Mouse (Mus musculus) forebrain, embryonic 13.5 days (tissue): ENCODE measurements around the gene Phf13. TPM values are rescaled to one million over a fixed set of nuclear protein-coding genes. Genes with fewer than 3 reads are reported as not detected.

Source experiments
- ATAC-seq: fragments of 200-750 bp; cut with Nextera tagmentation; 2 replicates; pipeline ENCODE4 v1.8.0; 2017
- H3K27ac ChIP-seq: fragments of 300-500 bp; sonication (generic); 2 replicates; pipeline ENCODE4 v1.5.1; 2015; ENCODE audit warnings: inconsistent platforms, mild to moderate bottlenecking, moderate library complexity
- H3K27me3 ChIP-seq: fragments of 300-500 bp; sonication (generic); 2 replicates; pipeline ENCODE4 v1.6.1; 2015; ENCODE audit warnings: mild to moderate bottlenecking, inconsistent platforms
- H3K36me3 ChIP-seq: fragments of 300-500 bp; sonication (generic); 2 replicates; pipeline ENCODE4 v1.6.1; 2015; ENCODE audit warnings: mild to moderate bottlenecking, inconsistent platforms; ENCODE audit not compliant: poor library complexity, severe bottlenecking
- H3K4me1 ChIP-seq: fragments of 300-500 bp; sonication (generic); 2 replicates; pipeline ENCODE4 v1.6.1; 2015; ENCODE audit warnings: inconsistent platforms
- H3K4me2 ChIP-seq: fragments of 300-500 bp; sonication (generic); 2 replicates; pipeline ENCODE4 v1.6.1; 2015; ENCODE audit warnings: inconsistent platforms, mild to moderate bottlenecking, moderate library complexity
- H3K4me3 ChIP-seq: fragments of 300-500 bp; sonication (generic); 2 replicates; pipeline ENCODE4 v1.5.1; 2015; ENCODE audit warnings: mild to moderate bottlenecking, inconsistent platforms
- H3K9ac ChIP-seq: fragments of 300-500 bp; sonication (generic); 2 replicates; pipeline ENCODE4 v1.6.1; 2015; ENCODE audit warnings: mild to moderate bottlenecking, inconsistent platforms
- H3K9me3 ChIP-seq: fragments of 300-500 bp; sonication (generic); replicated peaks from 2 replicates; pipeline ENCODE4 v1.6.1; 2016; ENCODE audit warnings: inconsistent platforms
- WGBS: fragments of 180-500 bp; shearing (Covaris S2); methylation state at CpG from one replicate; pipeline ENCODE4 v1.1.7; 2015; 5-methylcytosine and 5-hydroxymethylcytosine counted together
- polyA plus RNA-seq: library from polyadenylated mRNA; unstranded; fragments of >200 nt; fragmentation: Nextera tagmentation; extraction: Ambion mirVana; gene quantifications from 2 replicates; pipeline ENCODE4 v1.2.1, GENCODE M21; 2015

Phf13 gene
- polyA plus RNA-seq, 1 experiment from 2014 or later, result 17.6 TPM

GRCm38 (mm10) chr4:151983560-151983959, 12.5 kb downstream of the Phf13 start:
- H3K4me1 ChIP-seq, result peaks cover 26% of the 10 kb centered on the region
- H3K9me3 ChIP-seq, result no peaks in the 10 kb centered on the region
- WGBS, result 31% methylated on average over 8 of the region's 9 CpGs
- no peak overlapping the region for H3K4me2 ChIP-seq
- no peaks in the 10 kb centered on the region for H3K27me3 ChIP-seq
- ATAC-seq, result no peak
- H3K9ac ChIP-seq, result no peak overlapping the region
- no peak overlapping the region for H3K27ac ChIP-seq
- H3K4me3 ChIP-seq, result no peak overlapping the region
- H3K36me3 ChIP-seq, result peaks cover 61% of the 10 kb centered on the region

DNA sequence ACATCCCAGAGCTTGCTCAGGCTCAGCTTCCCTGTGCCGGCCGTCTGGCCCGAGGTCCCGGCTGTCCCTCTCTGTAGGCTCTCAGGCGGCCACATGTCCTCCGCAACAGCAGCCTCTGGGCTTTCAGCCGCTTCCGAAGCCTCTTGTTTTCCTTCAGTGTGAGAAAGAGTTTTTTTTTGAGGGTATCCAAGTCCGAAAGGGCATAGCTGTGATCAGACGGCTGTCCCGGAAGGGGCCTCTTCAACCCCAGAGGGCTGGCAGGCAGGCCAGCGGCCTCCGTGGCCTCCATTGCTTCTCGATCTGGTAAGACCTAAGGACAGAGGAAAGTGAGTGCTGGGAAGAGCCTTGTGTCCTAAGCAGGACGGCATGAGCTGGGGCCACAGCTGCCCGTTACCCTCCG, 13.0 kb downstream of the Phf13 start:
- no peak for ATAC-seq
- Histone ChIP-seq H3K36me3 (peaks cover 64% of the 10 kb centered on the region), H3K9me3 (no peaks in the 10 kb centered on the region), H3K9ac (no peak overlapping the region), H3K4me1 (peaks cover 23% of the 10 kb centered on the region), H3K27me3 (no peaks in the 10 kb centered on the region), H3K4me3 (no peak overlapping the region), H3K27ac (no peak overlapping the region), H3K4me2 (no peak overlapping the region)
- WGBS, result 67% methylated on average over 17 of the region's 17 CpGs

DNA sequence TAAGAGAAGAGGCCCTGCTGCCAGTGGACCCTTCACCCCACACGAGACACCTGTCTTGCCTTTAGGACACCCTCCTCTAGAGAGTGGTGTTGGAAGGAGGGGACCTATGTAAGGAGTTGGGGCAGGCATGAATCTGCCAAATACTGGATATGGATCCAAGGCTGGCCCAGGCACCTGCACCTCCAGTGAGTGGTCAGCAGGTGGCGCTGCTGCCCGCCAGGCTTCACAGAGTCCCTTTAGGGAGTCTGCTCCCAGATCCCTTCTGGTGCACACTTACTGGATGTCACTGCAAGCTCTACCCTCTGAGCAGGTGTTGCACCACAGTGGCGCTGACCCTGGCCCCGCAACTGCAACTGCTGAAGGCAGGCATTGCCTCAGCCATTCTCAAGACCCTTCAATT, 14.7 kb downstream of the Phf13 start:
- H3K36me3 ChIP-seq, result peaks cover 73% of the 10 kb centered on the region

DNA sequence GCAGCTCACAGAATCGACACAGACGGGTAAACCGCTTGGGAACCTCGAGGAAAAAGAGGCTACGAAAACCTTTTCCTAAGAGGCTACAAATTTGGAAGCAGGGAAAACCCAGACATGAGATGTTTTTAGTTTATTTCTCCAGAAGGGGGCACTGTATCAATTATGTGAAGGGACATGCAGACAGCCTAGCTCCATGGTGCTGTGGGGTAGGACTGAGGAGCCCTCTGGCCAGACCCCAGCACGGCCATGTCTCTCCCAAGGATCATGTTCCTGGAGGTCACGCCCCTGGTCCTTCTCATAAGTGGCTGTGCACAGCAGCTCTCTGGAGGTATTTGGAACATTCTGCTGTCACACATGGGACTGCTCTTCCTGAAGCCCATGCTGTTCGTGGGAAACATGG, 15.4 kb downstream of the Phf13 start:
- ATAC-seq, result no peak

More for the DNA sequence above, 14.7 kb downstream of the Phf13 start:
- Histone ChIP-seq H3K9me3 (no peaks in the 10 kb centered on the region), H3K27me3 (no peaks in the 10 kb centered on the region), H3K4me2 (no peak overlapping the region), H3K27ac (no peak overlapping the region), H3K4me1 (peaks cover 6% of the 10 kb centered on the region; the same call in 1 of the 2 replicates), H3K9ac (no peak overlapping the region), H3K4me3 (no peak overlapping the region)
- peak; percentile 81 for ATAC-seq
- 7% methylated on average over 5 of the region's 5 CpGs for WGBS

DNA sequence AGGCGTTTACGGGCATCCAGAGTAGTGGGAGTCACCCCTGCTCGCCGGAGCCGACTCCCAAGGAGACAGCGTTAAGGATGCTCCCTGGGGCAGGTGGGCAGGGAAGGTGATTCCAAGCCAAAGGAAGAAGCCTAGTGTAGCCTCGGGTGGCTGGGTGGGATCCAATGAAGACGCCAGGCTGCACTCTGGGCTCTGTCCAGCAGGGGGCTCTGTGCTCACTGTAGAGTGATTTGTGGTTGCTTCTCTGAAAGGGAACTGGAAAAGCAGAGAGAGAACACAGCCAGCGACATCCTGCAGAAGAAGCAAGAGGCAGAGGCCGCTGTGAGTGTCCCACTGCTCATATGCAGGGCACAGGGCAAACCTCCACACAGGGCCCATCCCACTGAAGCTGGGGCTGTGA, 18.3 kb downstream of the Phf13 start:
- Histone ChIP-seq H3K4me1 (no peaks in the 10 kb centered on the region), H3K27me3 (no peaks in the 10 kb centered on the region), H3K9ac (no peak overlapping the region), H3K4me2 (no peak overlapping the region), H3K4me3 (no peak overlapping the region), H3K36me3 (peaks cover 77% of the 10 kb centered on the region), H3K27ac (no peak overlapping the region), H3K9me3 (no peaks in the 10 kb centered on the region; the same call in 1 of the 2 replicates)
- 44% methylated on average over 10 of the region's 10 CpGs for WGBS
- peak; percentile 11; the same call in 1 of the 2 replicates for ATAC-seq

More for the DNA sequence above, 15.4 kb downstream of the Phf13 start:
- Histone ChIP-seq H3K9me3 (no peaks in the 10 kb centered on the region), H3K27ac (no peak overlapping the region), H3K9ac (no peak overlapping the region), H3K4me1 (no peaks in the 10 kb centered on the region), H3K4me2 (no peak overlapping the region), H3K4me3 (no peak overlapping the region), H3K36me3 (peaks cover 74% of the 10 kb centered on the region), H3K27me3 (no peaks in the 10 kb centered on the region)
- 84% methylated on average over 8 of the region's 8 CpGs for WGBS

DNA sequence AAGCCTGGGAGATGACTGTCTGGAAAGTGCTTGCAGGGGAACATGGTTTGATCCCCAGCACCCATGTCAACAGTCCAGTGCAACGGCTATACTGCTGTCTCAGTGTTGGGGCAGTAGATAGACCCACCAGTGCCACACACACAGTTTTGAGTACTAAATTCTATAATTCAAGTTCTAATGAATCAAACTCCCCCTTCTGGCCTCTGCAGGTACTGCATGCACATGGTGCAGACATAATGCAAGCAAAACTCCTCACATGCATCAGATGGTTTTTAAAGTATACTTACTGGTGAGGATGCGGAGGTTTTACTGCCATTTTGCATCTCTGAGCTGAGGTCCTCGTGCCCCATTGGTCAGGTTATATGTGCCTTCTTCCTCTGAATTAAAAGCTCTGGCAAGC, 20.6 kb downstream of the Phf13 start:
- Histone ChIP-seq H3K9me3 (no peaks in the 10 kb centered on the region; the same call in 1 of the 2 replicates), H3K9ac (no peak overlapping the region), H3K4me1 (no peaks in the 10 kb centered on the region), H3K36me3 (peaks cover 75% of the 10 kb centered on the region), H3K4me2 (no peak overlapping the region), H3K27ac (no peak overlapping the region), H3K27me3 (no peaks in the 10 kb centered on the region), H3K4me3 (no peak overlapping the region)
- no peak for ATAC-seq
- WGBS, result 95% methylated on average over 3 of the region's 3 CpGs

DNA sequence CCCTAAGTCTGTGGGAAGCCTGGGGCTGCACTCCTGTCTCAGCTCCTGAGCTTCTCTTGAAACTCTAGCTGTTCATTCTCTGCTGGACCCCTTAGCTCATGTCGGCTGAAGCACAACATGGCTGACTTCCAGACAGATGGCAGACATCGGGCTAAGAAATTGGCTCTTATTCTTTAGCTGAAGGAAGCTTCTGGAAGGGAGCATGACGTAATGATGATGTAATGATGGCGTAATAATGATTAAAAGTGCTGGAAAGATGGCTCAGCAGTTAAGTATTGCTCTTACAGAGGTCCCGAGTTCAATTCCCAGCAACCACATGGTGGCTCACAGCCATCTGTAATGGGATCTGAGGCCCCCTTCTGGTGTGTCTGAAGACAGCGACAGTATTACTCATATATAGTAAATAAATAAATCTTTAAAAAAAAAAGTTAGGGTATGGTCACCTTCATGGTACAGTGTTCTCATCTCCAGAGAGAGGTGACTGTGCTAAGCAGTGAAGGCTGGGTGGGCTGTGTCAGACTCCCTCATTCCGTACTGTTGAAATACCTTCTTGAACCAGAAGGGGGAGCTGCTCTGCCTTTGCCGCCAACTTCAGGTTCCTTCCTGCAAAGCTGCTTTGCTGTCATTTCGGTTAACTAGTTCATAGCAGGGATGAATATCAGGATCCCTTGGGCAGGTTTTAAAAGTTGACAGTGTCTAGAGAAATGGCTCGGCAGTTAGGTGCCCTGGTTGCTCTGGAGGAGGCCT, 23.7 kb downstream of the Phf13 start:
- Histone ChIP-seq H3K27ac (no peak overlapping the region), H3K9me3 (no peaks in the 10 kb centered on the region; the same call in 1 of the 2 replicates), H3K4me3 (no peak overlapping the region), H3K4me2 (no peak overlapping the region), H3K4me1 (no peaks in the 10 kb centered on the region), H3K36me3 (peaks cover 73% of the 10 kb centered on the region), H3K9ac (no peak overlapping the region), H3K27me3 (no peaks in the 10 kb centered on the region)
- 67% methylated on average over 10 of the region's 10 CpGs for WGBS
- ATAC-seq, result no peak

DNA sequence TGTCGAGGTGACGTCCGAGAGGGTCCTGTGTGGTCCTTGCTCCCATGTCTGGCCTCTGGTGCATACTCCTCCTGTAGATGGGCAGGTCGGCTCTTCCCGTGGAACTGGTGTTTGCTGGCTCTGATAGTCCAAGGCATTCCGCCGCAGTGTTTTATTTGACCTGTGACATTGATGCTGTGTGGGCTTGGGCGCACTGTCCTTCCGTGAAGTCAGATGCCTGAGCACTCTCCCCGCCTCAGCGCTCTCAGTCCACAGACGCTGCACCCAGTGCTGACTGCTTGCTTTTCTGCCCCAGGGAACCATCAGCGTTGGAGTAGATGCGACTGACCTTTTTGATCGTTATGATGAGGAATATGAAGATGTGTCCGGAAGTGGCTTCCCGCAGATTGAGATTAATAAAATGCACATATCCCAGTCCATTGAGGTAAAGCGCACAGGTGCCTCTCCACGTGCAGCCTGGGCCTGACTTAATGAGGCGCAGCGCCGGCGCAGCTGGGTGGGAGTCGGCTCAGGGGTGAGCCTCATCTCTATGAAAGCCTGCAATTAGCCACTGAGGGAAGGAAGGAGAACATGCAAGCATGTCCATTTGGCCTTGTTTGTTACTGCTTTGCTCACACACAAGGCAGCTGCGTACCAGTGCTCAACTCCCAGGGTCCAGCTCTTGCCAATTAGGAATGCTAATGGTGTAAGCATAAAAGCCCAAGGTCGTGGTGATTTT, 27.7 kb downstream of the Phf13 start:
- peaks cover 60% of the 10 kb centered on the region for H3K36me3 ChIP-seq

DNA sequence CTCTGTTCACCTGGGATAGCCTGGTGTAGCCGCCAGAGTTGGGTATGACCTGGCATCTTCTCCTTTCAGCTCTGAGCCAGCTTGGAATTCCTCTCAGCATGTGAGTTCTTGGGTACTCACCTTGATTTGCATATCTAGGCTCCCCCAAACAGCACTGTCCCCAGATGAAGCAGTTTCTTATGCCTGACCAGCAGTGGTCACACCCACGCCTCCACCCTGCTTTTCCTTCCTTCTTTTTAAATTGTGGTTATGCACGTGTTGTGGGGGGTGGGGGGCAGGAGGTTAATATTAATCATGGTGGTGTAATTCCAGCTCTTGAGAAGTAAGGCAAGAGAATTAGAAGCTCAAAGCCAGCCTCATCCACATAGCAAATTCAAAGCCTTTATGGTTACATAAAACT, 33.2 kb downstream of the Phf13 start:
- Histone ChIP-seq H3K4me1 (no peaks in the 10 kb centered on the region), H3K27me3 (no peaks in the 10 kb centered on the region), H3K9ac (no peak overlapping the region), H3K4me3 (no peak overlapping the region), H3K4me2 (no peak overlapping the region), H3K36me3 (peaks cover 68% of the 10 kb centered on the region), H3K27ac (no peak overlapping the region; the same call in 1 of the 2 replicates), H3K9me3 (no peaks in the 10 kb centered on the region)
- ATAC-seq, result no peak
- WGBS, result 89% methylated on average over 3 of the region's 3 CpGs

More for the DNA sequence above, 27.7 kb downstream of the Phf13 start:
- Histone ChIP-seq H3K9ac (no peak overlapping the region), H3K4me1 (no peaks in the 10 kb centered on the region), H3K27ac (no peak overlapping the region), H3K27me3 (no peaks in the 10 kb centered on the region), H3K4me2 (no peak overlapping the region), H3K9me3 (no peaks in the 10 kb centered on the region), H3K4me3 (no peak overlapping the region)
- WGBS, result 86% methylated on average over 26 of the region's 26 CpGs
- no peak for ATAC-seq

DNA sequence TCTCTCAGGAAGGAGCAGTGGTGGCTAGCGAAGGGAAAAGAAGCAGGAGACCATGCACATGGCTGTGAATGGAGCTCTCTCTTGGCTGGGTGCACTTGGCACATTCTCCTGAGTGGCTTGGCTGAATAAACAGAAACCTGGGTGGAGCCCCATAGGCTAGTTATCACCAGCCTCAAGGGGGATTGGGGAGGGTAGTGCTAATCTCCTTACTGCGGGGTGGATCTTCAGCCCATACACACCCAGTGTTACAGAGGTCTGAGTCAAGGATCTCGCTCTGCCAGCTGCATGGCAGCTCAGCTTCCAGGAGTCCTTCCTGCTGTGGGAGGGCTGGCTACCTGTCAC, 35.6 kb downstream of the Phf13 start:
- Histone ChIP-seq H3K27me3 (no peaks in the 10 kb centered on the region), H3K36me3 (peaks cover 87% of the 10 kb centered on the region), H3K9ac (no peak overlapping the region), H3K27ac (no peak overlapping the region), H3K4me1 (no peaks in the 10 kb centered on the region), H3K9me3 (no peaks in the 10 kb centered on the region), H3K4me3 (no peak overlapping the region), H3K4me2 (no peak overlapping the region)
- WGBS, result 96% methylated on average over 3 of the region's 3 CpGs
- ATAC-seq, result no peak

DNA sequence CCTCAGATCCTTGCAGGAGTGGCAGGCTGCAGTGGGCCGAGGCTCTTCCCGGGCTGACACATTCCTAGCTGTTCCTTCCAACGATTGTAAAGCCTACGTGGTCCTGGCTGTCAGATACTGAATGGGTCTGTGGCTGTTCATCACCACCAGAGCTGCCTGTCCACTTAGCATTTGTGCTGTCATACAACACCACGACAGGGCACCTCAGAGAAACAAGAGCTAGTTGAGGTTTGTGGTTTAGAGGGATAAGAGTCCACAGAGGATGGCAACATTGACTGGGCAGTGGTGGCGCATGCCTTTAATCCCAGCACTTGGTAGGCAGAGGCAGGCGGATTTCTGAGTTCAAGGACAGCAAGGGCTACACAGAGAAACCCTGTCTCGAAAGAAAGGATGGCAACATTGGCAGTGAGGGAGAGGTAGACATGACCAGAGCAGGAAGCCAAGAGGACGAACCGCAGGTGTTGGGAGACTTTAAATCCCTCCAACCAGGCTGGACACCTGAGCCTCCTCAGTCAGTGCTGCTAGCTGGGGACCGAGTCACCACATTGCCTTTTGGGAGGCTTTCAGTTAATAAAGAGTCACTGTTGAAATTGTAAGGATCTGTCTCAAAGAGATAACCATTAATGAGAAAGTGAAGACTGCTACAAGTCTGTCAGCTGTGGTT, 36.1 kb downstream of the Phf13 start:
- no peak for ATAC-seq

More for the DNA sequence above, 36.1 kb downstream of the Phf13 start:
- H3K9ac ChIP-seq, result no peak overlapping the region
- 93% methylated on average over 11 of the region's 11 CpGs for WGBS
- no peaks in the 10 kb centered on the region for H3K4me1 ChIP-seq
- no peak overlapping the region for H3K4me3 ChIP-seq
- H3K4me2 ChIP-seq, result no peak overlapping the region
- no peaks in the 10 kb centered on the region for H3K9me3 ChIP-seq
- H3K27me3 ChIP-seq, result no peaks in the 10 kb centered on the region
- H3K27ac ChIP-seq, result no peak overlapping the region
- peaks cover 88% of the 10 kb centered on the region for H3K36me3 ChIP-seq
